Mouse (Mus musculus): Measurements from ENCODE around the gene Kif3a.

- TF ChIP-seq ZNF384 (IDR thresholded peaks at IDR 0.05; ENCODE audit: low read depth, low read length) (no peak), CHD2 (IDR thresholded peaks at IDR 0.05; ENCODE audit: low read depth, low read length) (no peak), ZC3H11A (IDR thresholded peaks at IDR 0.05; ENCODE audit: borderline replicate concordance, low read depth, low read length) (no peak), HCFC1 (IDR thresholded peaks at IDR 0.05; ENCODE audit: borderline replicate concordance, insufficient read depth, low read length) (no peak), MAFK (IDR thresholded peaks at IDR 0.05; ENCODE audit: insufficient read depth, low read depth, low read length) (no peak)
Measured at GRCm38 (mm10) chr11:53583151-53583550, 16.0 kb downstream of the Kif3a start.
